Mouse (Mus musculus) urinary bladder, postnatal 10 days (tissue): ENCODE data around the gene Zan.

Source experiments
- DNase-seq: peaks from one replicate; pipeline ENCODE4 v3.0.0; 2022; ENCODE audit warnings: low spot score

Gene Zan

DNA sequence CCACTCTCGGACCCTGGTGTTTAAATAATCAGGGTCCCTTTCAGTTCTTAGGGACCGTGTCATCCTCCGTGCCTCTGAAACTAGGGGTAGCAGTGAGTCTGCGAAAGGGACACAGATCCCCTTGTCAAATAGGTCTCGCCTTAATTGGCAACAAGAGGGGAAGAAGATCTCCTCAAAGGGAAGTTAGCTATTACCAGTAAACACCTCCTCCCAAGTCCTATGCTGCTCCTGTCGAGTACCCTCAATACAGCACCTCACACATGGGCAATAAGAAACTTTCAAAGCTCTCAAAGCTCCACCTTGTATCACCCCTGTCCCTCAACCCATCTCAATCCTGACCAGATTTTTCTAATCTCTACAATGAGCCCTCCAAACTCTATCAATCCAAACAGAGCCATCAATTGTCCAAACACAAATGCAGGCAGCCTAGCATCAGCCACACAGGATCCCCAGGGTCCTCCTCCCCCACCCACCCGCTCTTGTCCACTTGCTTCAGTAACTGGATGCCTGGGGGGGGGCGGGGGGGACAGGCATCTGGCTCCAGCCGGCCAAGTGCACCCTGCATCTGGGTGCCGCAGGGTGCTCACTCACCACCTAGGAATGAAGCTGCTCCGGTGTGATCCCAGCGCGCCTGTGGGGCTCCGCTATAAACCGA is 143.9 kb downstream of the Zan start:
- DNase-seq = no peak

GRCm38 (mm10) chr5:137330910-137331309 is 146.0 kb downstream of the Zan start:
- no peak for DNase-seq
